Mouse (Mus musculus) embryonic fibroblast, embryonic 13.5 days (primary cell): ENCODE data around the gene Rabl3. TPM values are rescaled to one million over a fixed set of nuclear protein-coding genes. Genes with fewer than 3 reads are reported as not detected.

Experiments
- H3K27ac ChIP-seq: 2 replicates; pipeline ENCODE4 v1.5.1; 2012; ENCODE audit warnings: low read length, control low read depth, inconsistent platforms; ENCODE audit not compliant: insufficient read depth
- H3K4me1 ChIP-seq: 2 replicates; pipeline ENCODE4 v1.6.1; 2011; ENCODE audit warnings: low read length; ENCODE audit not compliant: control insufficient read depth, insufficient read depth
- H3K4me3 ChIP-seq: 2 replicates; pipeline ENCODE4 v1.5.1; 2011; ENCODE audit warnings: mild to moderate bottlenecking, control low read depth, low read length; ENCODE audit not compliant: insufficient read depth
- CTCF ChIP-seq: IDR thresholded peaks from 2 replicates; pipeline ENCODE4 v1.5.1; 2011; ENCODE audit warnings: mild to moderate bottlenecking, control low read depth, low read length, moderate library complexity, borderline replicate concordance; ENCODE audit not compliant: insufficient read depth
- POLR2A ChIP-seq: IDR thresholded peaks from 2 replicates; pipeline ENCODE4 v1.6.1; 2011; ENCODE audit warnings: low read depth, mild to moderate bottlenecking, control low read depth, low read length, moderate library complexity
- polyA plus RNA-seq: library from polyadenylated mRNA; stranded (reverse); fragments of >200 nt; gene quantifications from 2 replicates; pipeline ENCODE4 v1.2.4, GENCODE M21; 2011; ENCODE audit warnings: low read depth; ENCODE audit not compliant: missing spikeins, insufficient read length

The Rabl3 gene
- polyA plus RNA-seq = 15.5 and 18.7 TPM in 2 replicates

GRCm38 (mm10) chr16:37539611-37540580 is at the start of gene Rabl3, which contains the start of gene Gtf2e1:
Gene Rabl3, plus strand, starts transcription at chr16:37539885.
Gene Gtf2e1, minus strand, starts transcription at chr16:37539789.
- Histone ChIP-seq H3K4me3 (peak within 1 kb of the TSS; percentile 91), H3K27ac (peak within 1 kb of the TSS; percentile 85), H3K4me1 (no peaks in the 10 kb centered on the region)
- TF ChIP-seq POLR2A = peak; percentile 96
- no peak for TF ChIP-seq CTCF

GRCm38 (mm10) chr16:37495017-37495416 is 44.7 kb upstream of the Rabl3 start:
- TF ChIP-seq POLR2A = no peak
- no peak for TF ChIP-seq CTCF
- no peak overlapping the region for H3K4me3 ChIP-seq
- H3K27ac ChIP-seq = no peak overlapping the region
- no peaks in the 10 kb centered on the region for H3K4me1 ChIP-seq

- no peak for TF ChIP-seq POLR2A
- TF ChIP-seq CTCF = no peak
- H3K4me1 ChIP-seq = no peaks in the 10 kb centered on the region
Measured at GRCm38 (mm10) chr16:37498581-37498980, 41.1 kb upstream of the Rabl3 start.

GRCm38 (mm10) chr16:37504517-37504916 is 35.2 kb upstream of the Rabl3 start:
- Histone ChIP-seq H3K4me1 (no peaks in the 10 kb centered on the region), H3K27ac (no peak overlapping the region), H3K4me3 (no peak overlapping the region)
- no peak for TF ChIP-seq CTCF
- no peak for TF ChIP-seq POLR2A

More at GRCm38 (mm10) chr16:37498581-37498980, 41.1 kb upstream of the Rabl3 start:
- no peak overlapping the region for H3K4me3 ChIP-seq
- H3K27ac ChIP-seq = no peak overlapping the region

GRCm38 (mm10) chr16:37506751-37507150 is 32.9 kb upstream of the Rabl3 start:
- Histone ChIP-seq H3K4me1 (no peaks in the 10 kb centered on the region), H3K27ac (no peak overlapping the region), H3K4me3 (no peak overlapping the region)
- no peak for TF ChIP-seq CTCF
- TF ChIP-seq POLR2A = no peak

GRCm38 (mm10) chr16:37511489-37511888 is 28.2 kb upstream of the Rabl3 start:
- H3K4me3 ChIP-seq = no peak overlapping the region
- no peak overlapping the region for H3K27ac ChIP-seq
- TF ChIP-seq POLR2A (no peak), CTCF (no peak)
- H3K4me1 ChIP-seq = no peaks in the 10 kb centered on the region

GRCm38 (mm10) chr16:37514644-37515043 is 25.0 kb upstream of the Rabl3 start:
- TF ChIP-seq POLR2A (no peak), CTCF (no peak)
- no peak overlapping the region for H3K4me3 ChIP-seq
- H3K4me1 ChIP-seq = no peaks in the 10 kb centered on the region
- H3K27ac ChIP-seq = no peak overlapping the region

- no peaks in the 10 kb centered on the region for H3K4me1 ChIP-seq
- TF ChIP-seq CTCF = no peak
- TF ChIP-seq POLR2A = no peak
- H3K4me3 ChIP-seq = no peak overlapping the region
- H3K27ac ChIP-seq = no peak overlapping the region
Measured at GRCm38 (mm10) chr16:37516376-37516993, 23.2 kb upstream of the Rabl3 start.

- Histone ChIP-seq H3K27ac (no peak overlapping the region), H3K4me3 (no peak overlapping the region), H3K4me1 (no peaks in the 10 kb centered on the region)
- TF ChIP-seq CTCF = no peak
- no peak for TF ChIP-seq POLR2A
Measured at GRCm38 (mm10) chr16:37517596-37518211, 22.0 kb upstream of the Rabl3 start.

GRCm38 (mm10) chr16:37518662-37519061 is 21.0 kb upstream of the Rabl3 start:
- Histone ChIP-seq H3K27ac (no peak overlapping the region), H3K4me3 (no peak overlapping the region), H3K4me1 (no peaks in the 10 kb centered on the region)
- no peak for TF ChIP-seq POLR2A
- TF ChIP-seq CTCF = no peak
